Mouse (Mus musculus) lung, postnatal 0 days (tissue): ENCODE results near the gene Sox30.

Source experiments
- CTCF ChIP-seq: IDR thresholded peaks from 2 replicates; pipeline ENCODE4 v1.5.1; 2016; ENCODE audit warnings: antibody characterized with exemption, mild to moderate bottlenecking
- EP300 ChIP-seq: IDR thresholded peaks from 2 replicates; pipeline ENCODE4 v1.6.1; 2016; ENCODE audit warnings: antibody characterized with exemption, mild to moderate bottlenecking, control low read depth

GRCm38 (mm10) chr11:45944643-45945156, 35.4 kb upstream of the Sox30 start, which contains the start of gene Lsm11:
- TF ChIP-seq CTCF: peak; percentile 100
- no peak for TF ChIP-seq EP300
